Mouse (Mus musculus): ENCODE results near the gene Smim13.
"Not testable (repeated sequence)": the region's sequence is repeated elsewhere in the genome, so short reads cannot be mapped to it uniquely, and the experiment has no call there.

The Smim13 gene

GRCm38 (mm10) chr13:41249538-41250317 lies at the start of gene Smim13:
Gene Smim13, plus strand, starts transcription at chr13:41249844.
- peak; percentile 95 for DNase-seq (ENCODE audit: low read depth, low spot score)

DNA sequence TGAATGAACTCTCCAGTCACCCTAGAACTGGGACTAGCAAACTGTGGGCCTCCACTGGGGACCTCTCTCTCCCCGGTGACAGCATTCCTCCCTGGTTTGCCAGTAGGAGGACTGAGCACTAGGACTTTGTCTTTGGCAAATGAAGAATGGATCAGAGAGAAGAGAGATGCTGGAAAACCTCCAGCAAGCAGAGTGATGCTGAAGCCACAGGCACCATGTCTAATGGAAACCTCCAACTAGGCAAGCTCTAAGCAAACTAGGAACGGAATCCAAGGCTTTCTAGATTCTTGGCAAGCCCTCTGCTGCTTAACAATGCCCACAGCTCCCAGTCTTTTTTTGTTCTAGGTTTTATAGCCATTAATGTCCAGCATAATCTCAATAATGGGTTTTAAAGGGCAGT lies 48.8 kb upstream of the Smim13 start:
- DNase-seq (ENCODE audit: low read depth, low spot score): no peak

- DNase-seq (ENCODE audit: low read depth, low spot score): no peak
Observed at GRCm38 (mm10) chr13:41203289-41203688, 46.4 kb upstream of the Smim13 start.

- no peak for DNase-seq (ENCODE audit: low read depth, low spot score)
Observed at GRCm38 (mm10) chr13:41203691-41204090, 46.0 kb upstream of the Smim13 start.

- DNase-seq (ENCODE audit: low read depth, low spot score): not testable (repeated sequence)
Observed at GRCm38 (mm10) chr13:41205568-41205967, 44.1 kb upstream of the Smim13 start.

DNA sequence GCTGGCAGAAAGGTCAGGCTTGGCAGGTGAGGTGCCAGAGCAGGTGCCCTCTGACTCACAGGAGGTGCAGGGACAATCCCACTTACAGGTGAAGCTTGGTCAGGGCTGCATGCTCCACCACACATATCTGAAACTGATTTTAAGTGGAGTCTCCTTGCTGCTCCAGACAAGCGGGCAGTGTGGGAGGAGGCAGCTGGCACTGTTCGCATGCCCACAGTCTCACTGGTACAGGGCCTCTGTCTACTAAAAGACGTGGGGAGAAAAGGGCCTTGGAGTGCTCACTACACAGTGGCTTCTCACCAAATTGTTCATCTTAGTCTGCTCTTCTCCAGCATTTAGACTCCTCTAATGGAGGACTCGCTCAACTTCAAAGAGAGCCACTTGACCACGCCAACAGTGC lies 43.4 kb upstream of the Smim13 start:
- DNase-seq (ENCODE audit: low read depth, low spot score): no peak

DNA sequence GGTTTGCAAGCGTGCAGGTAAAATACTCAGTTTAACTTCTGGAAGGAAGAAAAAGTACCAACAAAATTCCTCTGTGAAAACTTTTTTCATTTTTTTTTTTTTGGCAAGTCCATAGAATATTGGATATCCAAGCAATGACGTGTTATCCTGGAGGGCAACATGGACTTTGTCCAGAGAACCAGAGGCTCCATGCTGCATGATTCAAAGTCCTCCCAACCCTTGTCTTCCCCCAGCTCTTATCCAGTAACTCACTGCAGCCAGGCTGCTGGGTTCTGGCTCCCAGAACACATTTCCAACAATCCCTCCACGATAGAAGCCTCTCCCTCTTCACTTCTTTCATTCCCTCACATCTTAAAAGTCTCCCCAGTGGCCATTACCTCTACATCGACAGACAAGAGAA lies 38.4 kb upstream of the Smim13 start:
- no peak for DNase-seq (ENCODE audit: low read depth, low spot score)

DNA sequence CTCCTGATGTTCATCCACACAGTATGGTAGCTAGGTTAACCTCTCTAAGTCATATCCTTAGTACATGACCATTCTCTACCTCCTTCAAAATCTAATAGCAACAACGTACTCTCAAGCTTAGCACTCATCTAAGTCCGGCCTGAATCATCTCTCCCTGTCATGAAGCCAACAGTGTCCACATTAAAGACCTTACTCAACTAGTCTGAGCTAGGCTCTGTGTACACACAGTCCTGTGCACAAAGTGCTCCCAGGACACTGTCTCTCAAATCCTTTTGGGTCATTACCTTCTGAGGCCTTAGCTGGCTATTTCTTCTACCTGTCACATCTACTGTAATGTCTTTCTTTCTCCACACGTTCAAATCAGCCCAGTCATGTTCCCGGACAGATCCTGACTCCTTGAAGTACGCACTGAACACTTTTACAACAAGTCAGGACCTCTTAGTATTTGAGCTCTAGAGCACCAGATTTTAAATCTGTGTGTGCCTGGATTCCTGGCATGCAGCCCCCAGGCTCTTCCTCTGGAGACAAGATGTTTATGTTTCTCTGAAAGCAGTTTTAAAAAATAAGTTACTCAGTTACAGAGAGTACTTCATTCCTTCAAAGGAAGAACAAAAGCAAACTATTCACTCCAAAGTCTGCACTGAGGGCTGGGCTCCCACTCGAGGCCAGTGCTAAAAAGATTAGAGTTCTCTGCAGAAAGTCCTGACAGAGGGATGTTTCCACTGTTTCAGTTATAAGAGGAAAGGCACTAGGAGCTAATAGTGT lies 36.9 kb upstream of the Smim13 start:
- no peak for DNase-seq (ENCODE audit: low read depth, low spot score)

GRCm38 (mm10) chr13:41215669-41216068 lies 34.0 kb upstream of the Smim13 start:
- DNase-seq (ENCODE audit: low read depth, low spot score): no peak

DNA sequence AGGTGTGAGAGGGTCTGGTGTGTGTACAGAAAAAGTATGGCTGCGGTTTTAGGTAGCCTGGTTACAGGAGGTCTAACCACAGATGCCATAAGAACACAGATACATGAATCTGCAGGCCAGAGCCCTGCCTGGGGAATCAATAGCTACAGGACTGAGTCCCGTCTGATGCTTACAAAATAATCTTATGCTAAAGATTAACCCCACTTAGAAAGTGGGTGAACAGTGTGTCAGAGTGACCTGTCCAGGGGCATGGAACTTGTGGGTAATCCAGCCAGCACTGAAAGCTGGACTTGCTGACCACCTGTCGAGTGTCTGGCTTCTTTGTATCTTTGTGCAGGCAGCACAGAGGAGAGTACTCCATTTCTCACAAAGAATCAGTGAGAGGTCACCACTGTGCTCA lies 33.4 kb upstream of the Smim13 start:
- DNase-seq (ENCODE audit: low read depth, low spot score): no peak

DNA sequence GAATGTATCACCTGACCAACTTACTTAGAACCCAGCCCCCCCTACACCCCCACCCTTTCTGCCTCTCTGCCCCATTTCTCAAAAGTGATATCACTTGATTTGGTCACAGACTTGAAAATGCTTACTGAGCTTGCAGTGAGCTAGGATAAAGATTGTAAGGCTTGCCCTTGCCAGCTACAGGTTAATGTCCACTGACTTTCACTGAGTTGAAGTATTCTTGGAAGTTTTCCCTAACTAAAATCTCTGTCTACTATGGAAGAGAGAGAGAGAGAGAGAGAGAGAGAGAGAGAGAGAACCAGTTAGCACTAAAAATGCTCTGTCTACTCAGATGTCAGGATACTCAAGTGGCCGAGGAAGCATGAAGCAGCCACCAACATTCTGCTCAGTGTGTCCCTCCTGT lies 30.6 kb upstream of the Smim13 start:
- DNase-seq (ENCODE audit: low read depth, low spot score): no peak

DNA sequence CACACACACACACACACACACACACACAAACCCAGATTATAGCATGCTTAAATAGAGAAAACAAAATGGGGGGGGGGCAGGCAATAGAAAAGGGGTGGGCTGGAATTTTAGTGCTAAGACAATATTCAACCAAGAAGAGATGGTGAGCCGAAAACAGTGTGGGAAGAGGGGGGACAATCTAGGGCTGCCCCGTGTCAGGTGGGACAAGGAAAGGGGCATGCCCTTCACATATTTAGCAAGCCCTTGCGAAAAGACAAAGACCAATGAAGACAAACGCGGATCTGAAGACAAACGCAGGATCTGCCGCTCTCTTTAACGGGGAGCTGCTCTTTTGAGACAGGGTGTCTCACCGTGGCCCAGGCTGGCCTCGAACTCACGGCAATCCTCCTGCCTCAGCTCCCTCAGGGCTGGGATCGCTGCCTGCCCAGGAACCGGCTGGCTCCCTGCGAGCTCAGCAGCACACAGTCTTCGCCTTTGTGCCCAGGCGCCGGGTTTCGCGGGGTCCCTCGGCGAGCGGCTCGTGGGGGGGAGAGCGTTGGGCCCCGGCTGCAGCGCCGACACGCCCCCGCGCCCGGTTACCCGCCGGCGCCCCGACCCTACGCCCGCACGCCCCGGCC lies 29.8 kb upstream of the Smim13 start:
- peak; percentile 33 for DNase-seq (ENCODE audit: low read depth, low spot score)

- DNase-seq (ENCODE audit: low read depth, low spot score): peak; percentile 58
Observed at GRCm38 (mm10) chr13:41220304-41220834, 29.3 kb upstream of the Smim13 start, which contains the start of gene Elovl2. Gene Elovl2, minus strand, starts transcription at chr13:41220405.

DNA sequence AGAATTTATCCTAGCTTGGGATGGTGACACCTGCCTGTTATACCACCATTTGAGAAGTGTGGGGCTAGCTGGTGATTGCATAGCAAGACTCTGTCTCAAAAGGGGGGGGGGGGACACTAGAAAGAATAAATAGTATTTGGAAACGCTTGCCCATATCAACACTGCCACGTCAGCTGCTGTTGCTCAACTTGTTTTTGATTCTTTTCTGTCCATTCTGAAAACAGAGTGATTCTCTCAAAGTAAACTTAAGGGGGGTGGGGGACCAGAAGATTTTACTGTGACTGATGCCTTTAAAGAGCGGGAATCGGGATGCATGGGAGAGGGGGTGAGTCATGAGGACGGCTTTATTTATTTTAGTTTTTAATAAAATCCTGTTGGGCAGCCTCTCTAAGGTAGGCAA lies 23.1 kb upstream of the Smim13 start:
- DNase-seq (ENCODE audit: low read depth, low spot score): no peak

DNA sequence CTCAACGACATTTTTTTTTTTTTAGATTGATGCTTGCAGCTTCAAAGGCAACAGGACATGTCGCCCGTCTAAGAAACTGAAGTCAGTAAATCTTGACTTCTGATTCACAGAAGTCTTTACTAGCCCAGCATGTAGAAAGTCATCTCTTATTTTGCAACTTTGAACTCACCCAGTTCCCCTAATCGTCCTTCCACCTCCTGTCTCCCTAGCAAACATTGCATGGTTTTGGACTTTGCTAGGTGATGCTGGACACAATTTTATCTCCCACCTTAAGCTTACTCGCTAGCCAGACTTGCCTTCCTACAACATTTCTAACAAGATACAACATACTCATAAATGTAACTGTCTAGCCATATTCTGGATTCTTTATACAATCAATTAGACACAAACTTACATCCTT lies 21.6 kb upstream of the Smim13 start:
- no peak for DNase-seq (ENCODE audit: low read depth, low spot score)

DNA sequence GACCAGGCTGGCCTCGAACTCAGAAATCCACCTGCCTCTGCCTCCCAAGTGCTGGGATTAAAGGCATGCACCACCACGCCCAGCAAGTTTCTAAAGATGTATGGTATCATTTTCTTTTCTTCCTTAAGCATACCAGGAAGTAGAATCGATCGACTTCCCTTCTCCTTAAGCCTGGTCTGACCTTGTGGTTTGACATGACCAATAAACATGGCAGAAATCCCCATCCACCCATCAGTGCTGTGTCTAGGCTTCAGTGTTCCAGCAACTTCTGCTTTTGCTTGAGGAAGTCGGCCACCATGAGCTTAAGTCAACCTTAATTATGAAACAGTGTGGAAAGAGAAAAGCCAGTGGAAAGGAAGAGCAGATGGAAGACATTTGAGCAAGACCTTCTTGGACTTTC lies 19.4 kb upstream of the Smim13 start:
- DNase-seq (ENCODE audit: low read depth, low spot score): no peak

- DNase-seq (ENCODE audit: low read depth, low spot score): no peak
Observed at GRCm38 (mm10) chr13:41231389-41231983, 18.2 kb upstream of the Smim13 start.

GRCm38 (mm10) chr13:41232209-41232608 lies 17.4 kb upstream of the Smim13 start:
- DNase-seq (ENCODE audit: low read depth, low spot score): no peak

- no peak for DNase-seq (ENCODE audit: low read depth, low spot score)
Observed at GRCm38 (mm10) chr13:41233241-41233640, 16.4 kb upstream of the Smim13 start.

DNA sequence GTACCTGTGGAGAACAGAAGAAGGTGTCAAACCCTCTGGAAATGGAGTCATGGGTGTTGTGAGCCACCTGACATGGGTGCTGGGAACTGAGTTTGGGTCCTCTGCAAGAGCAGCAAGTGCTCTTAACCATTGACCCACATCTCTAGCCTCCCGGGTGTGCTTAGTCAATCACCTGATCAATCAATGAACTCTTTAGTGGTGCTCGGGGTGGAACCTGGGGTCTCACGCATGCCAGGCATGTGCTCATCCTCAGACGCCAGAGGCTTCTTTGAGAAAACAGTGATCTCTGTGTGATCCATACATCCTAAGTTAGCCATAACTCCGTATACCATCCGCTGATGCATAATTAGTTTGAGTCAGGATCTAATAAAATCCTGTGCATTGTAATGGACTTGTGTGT lies 14.5 kb upstream of the Smim13 start:
- DNase-seq (ENCODE audit: low read depth, low spot score): no peak

GRCm38 (mm10) chr13:41235845-41236741 lies 13.6 kb upstream of the Smim13 start:
- DNase-seq (ENCODE audit: low read depth, low spot score): no peak
